Mouse (Mus musculus) kidney, adult 2 months (tissue): Measurements from ENCODE around the gene Lcn5.

ENCODE experiments used
- CTCF ChIP-seq: fragments of 200-500 bp; conservative IDR thresholded peaks from 2 replicates; pipeline ENCODE4 v1.5.1; 2011; ENCODE audit warnings: low read depth, mild to moderate bottlenecking, control low read depth, low read length, moderate library complexity, mixed read lengths; ENCODE audit not compliant: insufficient read depth, insufficient read length
- POLR2A ChIP-seq: fragments of 200-500 bp; IDR thresholded peaks from one replicate; pipeline ENCODE4 v1.6.1; 2011; ENCODE audit warnings: low read depth, low read length, control low read depth

DNA sequence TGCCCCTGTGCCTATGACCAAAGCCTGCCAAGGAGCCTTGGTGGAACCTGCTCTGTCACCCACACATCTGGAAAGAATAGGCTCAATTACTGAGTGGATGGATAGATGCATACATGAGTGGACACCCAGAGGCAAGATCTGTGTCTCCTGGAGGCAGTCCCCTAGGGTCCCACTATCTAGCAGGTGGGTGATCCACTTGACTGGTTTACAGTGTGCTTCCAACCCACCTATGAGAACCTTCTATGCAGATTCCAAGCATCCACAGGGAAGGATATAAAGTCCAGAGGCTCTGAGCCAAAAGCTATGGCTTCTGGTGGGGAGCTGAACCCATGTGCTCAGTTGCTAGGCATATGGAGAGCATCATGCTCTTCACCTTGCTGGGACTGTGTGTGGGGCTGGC lies at the start of gene Lcn5:
- TF ChIP-seq POLR2A, result no peak
- TF ChIP-seq CTCF, result no peak
